ENCODE assay signal across 10 mouse cellular contexts in the genomic region with DNA sequence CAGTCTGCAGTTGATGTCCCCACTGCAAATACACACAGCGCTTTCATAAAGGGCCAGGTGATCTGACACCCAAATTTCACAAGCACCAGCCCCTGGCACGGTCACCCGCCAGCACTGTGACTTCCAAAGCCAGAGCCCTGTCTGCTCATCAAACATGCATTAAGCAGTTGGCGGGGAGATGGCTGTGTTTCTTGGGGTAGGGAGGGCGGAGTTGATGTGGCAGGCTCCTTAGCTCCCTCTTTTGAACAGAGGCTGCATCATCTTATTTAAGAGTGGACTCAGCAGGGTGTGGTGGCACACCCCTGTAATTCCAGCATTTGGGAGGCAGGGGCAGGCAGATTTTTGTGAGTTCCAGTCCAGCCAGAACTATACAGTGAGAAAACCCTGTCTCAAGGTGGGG.
DNase-seq lines count a peak whose midpoint lies in the region; ATAC-seq and TF ChIP-seq lines count a peak whose summit lies in the region.
"Had no signal": no experiment of that assay in that cellular context is flagged by ENCODE, and none has a peak within 500 bp of the region (broad histone marks: within the 10 kb centered on the region; RNA-seq: fewer than 3 reads in every experiment).

No protein-coding gene starts in this region.

- H3K4me3 ChIP-seq in neural tube, embryonic 11.5 days (ENCODE audit: low read depth, low read length) = no peak overlapping the region
- H3K4me3 ChIP-seq in forebrain, embryonic 12.5 days (replicated peaks) = no peak overlapping the region
- H3K4me3 ChIP-seq in hindbrain, postnatal 0 days (ENCODE audit: low read length) = no peak overlapping the region
- H3K4me3 ChIP-seq: heart, embryonic 15.5 days had no signal

- DNase-seq in neural tube, embryonic 11.5 days (ENCODE audit: low spot score) = peak; percentile 52
- no peak for DNase-seq in neural tube, embryonic 10.5 days (ENCODE audit: extremely low spot score, low spot score)
- peak; percentile 57 for DNase-seq in hindbrain, postnatal 0 days (ENCODE audit: low spot score)
- DNase-seq in ovary, adult 18-20 months (ENCODE audit: low spot score) = no peak
- DNase-seq in right cerebral cortex, postnatal 36 days (ENCODE audit: low spot score in 2 of 2) = no peak
- DNase-seq: cerebellum, postnatal 36 days; kidney, adult 2 months had no signal

- peak; percentile 31 for TF ChIP-seq CTCF in hindbrain, postnatal 0 days (IDR thresholded peaks at IDR 0.05; ENCODE audit: low read depth)

- no peaks in the 10 kb centered on the region for H3K9me3 ChIP-seq in neural tube, embryonic 11.5 days (ENCODE audit: control insufficient read depth, low read length)
- H3K9me3 ChIP-seq in forebrain, embryonic 12.5 days = no peaks in the 10 kb centered on the region
- no peaks in the 10 kb centered on the region for H3K9me3 ChIP-seq in hindbrain, postnatal 0 days (ENCODE audit: low read length)
- H3K9me3 ChIP-seq: heart, embryonic 15.5 days had no signal

- WGBS in neural tube, embryonic 11.5 days = 50% methylated on average over 5 of the region's 5 CpGs
- 30% methylated on average over 5 of the region's 5 CpGs for WGBS in forebrain, embryonic 12.5 days
- 25% methylated on average over 5 of the region's 5 CpGs for WGBS in hindbrain, postnatal 0 days

- peaks cover 31% of the 10 kb centered on the region for H3K4me1 ChIP-seq in neural tube, embryonic 11.5 days (ENCODE audit: control insufficient read depth, insufficient read depth, low read length)
- H3K4me1 ChIP-seq in forebrain, embryonic 12.5 days = peaks cover 81% of the 10 kb centered on the region
- peaks cover 13% of the 10 kb centered on the region; the same call in 1 of the 2 replicates for H3K4me1 ChIP-seq in hindbrain, postnatal 0 days (ENCODE audit: insufficient read depth, low read length)

- no peak overlapping the region for H3K4me2 ChIP-seq in neural tube, embryonic 11.5 days (ENCODE audit: low read depth)
- H3K4me2 ChIP-seq in forebrain, embryonic 12.5 days = peak overlapping the region; percentile 27
- no peak overlapping the region for H3K4me2 ChIP-seq in hindbrain, postnatal 0 days (ENCODE audit: low read depth, low read length)
- H3K4me2 ChIP-seq: heart, embryonic 15.5 days had no signal

- no peak overlapping the region for H3K27ac ChIP-seq in neural tube, embryonic 11.5 days (ENCODE audit: low read depth, low read length)
- peak overlapping the region; percentile 84 for H3K27ac ChIP-seq in forebrain, embryonic 12.5 days
- no peak overlapping the region for H3K27ac ChIP-seq in hindbrain, postnatal 0 days
- H3K27ac ChIP-seq: heart, embryonic 15.5 days had no signal

- no peak overlapping the region for H3K9ac ChIP-seq in neural tube, embryonic 11.5 days (ENCODE audit: low read length)
- peak overlapping the region; percentile 33; the same call in 1 of the 2 replicates for H3K9ac ChIP-seq in forebrain, embryonic 12.5 days
- no peak overlapping the region for H3K9ac ChIP-seq in hindbrain, postnatal 0 days (replicated peaks; ENCODE audit: low read length)
- H3K9ac ChIP-seq: heart, embryonic 15.5 days had no signal

- H3K36me3 ChIP-seq in neural tube, embryonic 11.5 days (ENCODE audit: control insufficient read depth, insufficient read depth, low read length) = no peaks in the 10 kb centered on the region
- H3K36me3 ChIP-seq in forebrain, embryonic 12.5 days (replicated peaks) = peaks cover 9% of the 10 kb centered on the region
- no peaks in the 10 kb centered on the region for H3K36me3 ChIP-seq in hindbrain, postnatal 0 days (ENCODE audit: insufficient read depth, low read length)

- H3K27me3 ChIP-seq in neural tube, embryonic 11.5 days (ENCODE audit: control insufficient read depth, insufficient read depth, low read length) = no peaks in the 10 kb centered on the region
- no peaks in the 10 kb centered on the region for H3K27me3 ChIP-seq in forebrain, embryonic 12.5 days
- no peaks in the 10 kb centered on the region for H3K27me3 ChIP-seq in hindbrain, postnatal 0 days (ENCODE audit: insufficient read depth, low read length)
- H3K27me3 ChIP-seq: heart, embryonic 15.5 days had no signal

- ATAC-seq in neural tube, embryonic 11.5 days (ENCODE audit: insufficient read depth, low FRiP score, low TSS enrichment) = peak; percentile 47
- peak; percentile 61 for ATAC-seq in forebrain, embryonic 12.5 days (ENCODE audit: low FRiP score)
- no peak for ATAC-seq in hindbrain, postnatal 0 days
- no peak for ATAC-seq in megakaryocyte, adult 5-6 weeks (ENCODE audit: poor library complexity, severe bottlenecking)

Comparison
In these comparisons a context has a peak if more than half of its experiments do, and no peak if none do; other contexts are left out.
1. DNase-seq: peak in neural tube, embryonic 11.5 days (single experiment) and hindbrain, postnatal 0 days (single experiment); none in neural tube, embryonic 10.5 days (single experiment), ovary, adult 18-20 months (single experiment) and right cerebral cortex, postnatal 36 days (0 of 2).
2. ATAC-seq: peak in neural tube, embryonic 11.5 days (single experiment) and forebrain, embryonic 12.5 days (single experiment); none in hindbrain, postnatal 0 days (single experiment) and megakaryocyte, adult 5-6 weeks (single experiment).